Mouse (Mus musculus) liver, embryonic 14.5 days (tissue): Measurements from ENCODE around the gene Mmgt2. TPM values are rescaled to one million over a fixed set of nuclear protein-coding genes. Genes with fewer than 3 reads are reported as not detected.
A peak's percentile ranks its signal among the peaks of the same experiment; 100 is the strongest.

Experiments
- ATAC-seq: fragments of 200-750 bp; cut with Nextera tagmentation; 2 replicates; pipeline ENCODE4 v1.8.0; 2017; ENCODE audit warnings: moderate number of reproducible peaks, mild to moderate bottlenecking, moderate library complexity; ENCODE audit not compliant: insufficient read depth
- DNase-seq, 3 experiments: peaks; one replicate each; pipeline ENCODE4 v3.0.0-alpha.2; 2012 to 2013; ENCODE audit warnings: low read depth in 3 of 3, low spot score in 3 of 3
- H3K27ac ChIP-seq: fragments of 300-500 bp; sonication (generic); 2 replicates; pipeline ENCODE4 v1.5.1; 2014; ENCODE audit warnings: moderate library complexity, mild to moderate bottlenecking, control low read depth, inconsistent platforms
- H3K27me3 ChIP-seq: fragments of 300-500 bp; sonication (generic); 2 replicates; pipeline ENCODE4 v1.6.1; 2014; ENCODE audit warnings: mild to moderate bottlenecking, low read length, moderate library complexity; ENCODE audit not compliant: control insufficient read depth, insufficient read depth
- H3K36me3 ChIP-seq: fragments of 300-500 bp; sonication (generic); replicated peaks from 2 replicates; pipeline ENCODE4 v1.6.1; 2014; ENCODE audit warnings: low read depth; ENCODE audit not compliant: control insufficient read depth, insufficient read depth
- H3K4me1 ChIP-seq, 2 experiments: fragments of 200-500 bp in 1 of 2; fragments of 300-500 bp in 1 of 2; sonication (generic) in 1 of 2; replicated peaks; 2 replicates each; pipeline ENCODE4 v1.6.1; 2012 to 2014; ENCODE audit warnings: antibody characterized with exemption in 1 of 2, inconsistent platforms in 1 of 2, low read length in 1 of 2; ENCODE audit not compliant: control insufficient read depth in 2 of 2, insufficient read depth in 2 of 2
- H3K4me2 ChIP-seq: fragments of 300-500 bp; sonication (generic); 2 replicates; pipeline ENCODE4 v1.6.1; 2014; ENCODE audit warnings: low read depth, mild to moderate bottlenecking, control low read depth, moderate library complexity
- H3K4me3 ChIP-seq, 2 experiments: fragments of 200-500 bp in 1 of 2; fragments of 300-500 bp in 1 of 2; sonication (generic) in 1 of 2; 2 replicates each; pipeline ENCODE4 v1.5.1; 2012 to 2014; ENCODE audit warnings: low read depth in 2 of 2, low read length in 2 of 2, mild to moderate bottlenecking in 2 of 2, control low read depth in 1 of 2, inconsistent platforms in 1 of 2, moderate library complexity in 1 of 2; ENCODE audit not compliant: insufficient read depth in 1 of 2
- H3K9ac ChIP-seq: fragments of 300-500 bp; sonication (generic); replicated peaks from 2 replicates; pipeline ENCODE4 v1.6.1; 2014; ENCODE audit warnings: mild to moderate bottlenecking, control low read depth, moderate library complexity
- H3K9me3 ChIP-seq: fragments of 300-500 bp; sonication (generic); 2 replicates; pipeline ENCODE4 v1.6.1; 2016; ENCODE audit warnings: low read length, mixed read lengths; ENCODE audit not compliant: control insufficient read depth
- CTCF ChIP-seq: IDR thresholded peaks from 2 replicates; pipeline ENCODE4 v1.5.1; 2016; ENCODE audit warnings: antibody characterized with exemption, low read depth, control low read depth
- EP300 ChIP-seq: IDR thresholded peaks from 2 replicates; pipeline ENCODE4 v1.6.1; 2016; ENCODE audit warnings: antibody characterized with exemption, low read depth
- WGBS: fragments of 180-500 bp; shearing (Covaris S2); extraction: QIAGEN DNeasy Blood & Tissue Kit; methylation state at CpG from one replicate; pipeline ENCODE4 v1.1.7; 2014; ENCODE audit not compliant: insufficient replicate concordance; 5-methylcytosine and 5-hydroxymethylcytosine counted together
- polyA plus RNA-seq, 2 experiments: library from polyadenylated mRNA; depleted of rRNA in 1 of 2; stranded (reverse) in 1 of 2; unstranded in 1 of 2; fragments of >200 nt; fragmentation: Nextera tagmentation in 1 of 2; extraction: Ambion mirVana in 1 of 2; gene quantifications; 2 replicates each; pipeline versions ENCODE4 v1.2.1 to v1.2.3; 2012 to 2014

Gene Mmgt2
- polyA plus RNA-seq, 2 experiments: 8.1 to 8.8 TPM

DNA sequence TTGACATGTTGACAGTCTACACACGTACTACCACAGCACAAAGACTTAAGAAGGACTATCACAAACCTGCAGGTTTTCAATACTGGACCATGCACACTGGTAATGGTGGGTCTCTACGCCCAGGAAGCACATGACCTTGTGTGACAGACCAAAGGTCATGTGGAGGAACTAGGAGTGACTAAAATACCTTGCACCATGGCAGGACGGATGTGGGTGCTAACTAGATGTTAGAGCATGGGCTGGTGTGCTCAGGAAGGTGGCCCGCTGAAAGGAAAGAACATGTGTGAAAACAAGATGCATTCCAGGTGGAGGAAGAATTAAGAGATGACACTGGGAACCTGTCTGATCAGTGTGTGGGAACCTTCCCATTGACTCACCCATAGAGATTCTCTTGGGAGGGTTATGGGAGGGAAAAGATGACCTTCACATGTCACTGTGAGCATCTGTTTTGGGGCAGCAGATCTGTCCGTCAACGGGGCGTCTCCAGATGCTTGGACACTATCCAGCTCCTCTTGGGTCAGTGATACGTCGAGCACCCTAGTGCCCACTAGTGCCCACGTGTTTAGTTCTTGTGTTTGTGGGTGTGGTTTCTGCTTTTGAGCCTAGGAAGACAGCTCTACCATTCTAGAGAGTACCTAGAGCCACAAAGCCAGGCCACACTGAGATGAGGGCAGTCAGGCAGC, 4.6 kb upstream of the Mmgt2 start:
- DNase-seq: no peak
- Histone ChIP-seq H3K4me1 (peaks cover 3 to 27% of the 10 kb centered on the region in 2 experiments), H3K27ac (no peak overlapping the region), H3K27me3 (peaks cover 2% of the 10 kb centered on the region; the same call in 1 of the 2 replicates), H3K4me2 (no peak overlapping the region), H3K36me3 (no peaks in the 10 kb centered on the region), H3K9ac (no peak overlapping the region), H3K4me3 (no peak overlapping the region), H3K9me3 (no peaks in the 10 kb centered on the region)
- TF ChIP-seq EP300: no peak
- no peak for TF ChIP-seq CTCF
- 68% methylated on average over 10 of the region's 10 CpGs for WGBS
- no peak for ATAC-seq

- H3K9me3 ChIP-seq: no peaks in the 10 kb centered on the region
- no peak for TF ChIP-seq CTCF
- no peak for TF ChIP-seq EP300
- H3K9ac ChIP-seq: no peak overlapping the region
- H3K4me3 ChIP-seq: no peak overlapping the region
- ATAC-seq (no peak), DNase-seq (no peak)
- H3K27me3 ChIP-seq: peaks cover 2% of the 10 kb centered on the region; the same call in 1 of the 2 replicates
- no peak overlapping the region for H3K27ac ChIP-seq
- H3K36me3 ChIP-seq: no peaks in the 10 kb centered on the region
- 67% methylated on average over 5 of the region's 5 CpGs for whole genome bisulfite sequencing
- no peak overlapping the region for H3K4me2 ChIP-seq
- peaks cover 3 to 27% of the 10 kb centered on the region in 2 experiments for H3K4me1 ChIP-seq
Observed at GRCm38 (mm10) chr11:62644602-62645336, 3.7 kb upstream of the Mmgt2 start.

DNA sequence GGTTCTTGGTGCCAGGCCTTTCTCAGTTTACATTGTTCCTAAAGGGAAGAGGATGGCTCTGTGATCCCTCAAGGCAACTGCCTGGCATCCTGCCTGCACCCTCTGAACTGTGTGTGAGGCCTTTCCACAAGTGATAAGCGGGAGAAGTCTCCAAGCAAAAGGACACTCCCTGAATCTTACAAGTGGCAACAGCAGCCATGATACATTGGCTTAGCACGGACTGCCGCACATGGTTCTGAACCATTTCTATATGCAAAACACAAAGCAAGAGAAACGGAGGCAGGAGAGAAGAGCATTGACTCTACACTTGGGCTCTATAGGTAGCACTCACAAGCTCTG, 3.2 kb upstream of the Mmgt2 start:
- TF ChIP-seq EP300 (no peak), CTCF (no peak)
- H3K9me3 ChIP-seq: no peaks in the 10 kb centered on the region
- H3K4me2 ChIP-seq: no peak overlapping the region
- no peaks in the 10 kb centered on the region for H3K36me3 ChIP-seq
- H3K4me3 ChIP-seq: no peak overlapping the region
- DNase-seq: no peak
- no peak for ATAC-seq
- peaks cover 3 to 27% of the 10 kb centered on the region in 2 experiments for H3K4me1 ChIP-seq
- no peak overlapping the region for H3K27ac ChIP-seq
- WGBS: 75% methylated on average over 4 of the region's 4 CpGs
- H3K27me3 ChIP-seq: peaks cover 2% of the 10 kb centered on the region; the same call in 1 of the 2 replicates
- H3K9ac ChIP-seq: no peak overlapping the region

DNA sequence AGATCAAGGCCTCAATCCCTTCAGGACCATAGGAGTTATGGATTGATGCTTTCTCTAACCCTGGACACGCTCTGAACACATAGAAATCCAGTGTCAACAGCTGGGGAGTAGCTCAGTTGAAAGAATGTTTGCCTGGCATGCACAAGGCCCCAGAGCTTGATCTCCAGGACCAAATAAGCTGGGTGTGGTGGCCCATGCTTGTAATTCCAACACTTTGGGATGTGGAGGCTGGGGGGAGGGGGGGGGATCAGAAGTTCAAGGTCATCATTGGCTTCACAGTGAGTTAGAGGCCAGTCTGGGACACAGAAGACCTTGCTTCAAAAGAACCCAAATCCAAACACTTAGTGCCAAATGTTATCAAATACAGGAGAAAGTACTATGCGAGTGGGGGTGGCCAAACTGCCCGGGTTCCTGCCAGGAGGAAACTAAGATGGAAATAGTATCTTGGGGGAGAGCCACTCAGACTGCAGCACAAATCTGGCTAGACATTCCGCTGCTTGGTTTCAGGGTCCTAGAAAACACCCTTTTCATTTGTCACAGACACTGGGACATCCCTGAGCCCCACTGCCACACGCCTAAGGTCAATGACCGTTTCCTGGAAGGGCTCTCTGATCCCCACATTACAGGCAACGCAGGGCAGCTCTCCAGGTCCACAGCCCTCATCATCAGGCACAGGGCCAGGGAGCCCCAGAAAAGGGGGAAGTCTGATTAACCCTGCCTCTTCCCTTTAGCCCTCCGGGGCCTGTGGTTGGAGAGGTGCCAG, 2.6 kb upstream of the Mmgt2 start:
- no peak overlapping the region for H3K9ac ChIP-seq
- H3K4me1 ChIP-seq: peaks cover 3 to 27% of the 10 kb centered on the region in 2 experiments
- no peak overlapping the region for H3K4me2 ChIP-seq

DNA sequence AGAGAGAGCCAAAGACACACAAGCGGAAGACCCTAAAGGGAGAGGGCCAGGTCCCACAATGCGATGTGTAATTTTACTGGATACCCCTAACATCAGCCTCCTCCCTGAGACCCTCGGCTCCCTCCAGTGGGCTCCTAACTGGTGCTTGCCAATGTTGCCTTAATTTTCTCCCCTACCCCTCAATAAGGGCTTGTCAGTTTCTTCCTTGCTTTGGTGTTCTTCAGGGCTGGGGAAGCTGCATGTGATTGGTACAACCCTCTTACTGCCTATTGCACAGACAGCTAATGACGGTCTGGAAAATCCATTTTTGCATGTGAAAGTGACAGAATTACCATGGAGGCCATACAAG, 2.0 kb upstream of the Mmgt2 start:
- Histone ChIP-seq H3K9ac (no peak overlapping the region), H3K27me3 (peaks cover 2% of the 10 kb centered on the region; the same call in 1 of the 2 replicates), H3K4me1 (peaks cover 3 to 27% of the 10 kb centered on the region in 2 experiments), H3K4me3 (no peak overlapping the region), H3K4me2 (peak overlapping the region; percentile 74), H3K36me3 (no peaks in the 10 kb centered on the region), H3K27ac (no peak overlapping the region), H3K9me3 (no peaks in the 10 kb centered on the region)
- DNase-seq (no peak), ATAC-seq (no peak)
- no peak for TF ChIP-seq CTCF
- TF ChIP-seq EP300: no peak
- 27% methylated on average over 4 of the region's 4 CpGs for WGBS

More for the DNA sequence above, 2.6 kb upstream of the Mmgt2 start:
- TF ChIP-seq CTCF (no peak), EP300 (no peak)
- H3K36me3 ChIP-seq: no peaks in the 10 kb centered on the region
- no peak for DNase-seq
- ATAC-seq: no peak
- WGBS: 25% methylated on average over 8 of the region's 8 CpGs
- no peak overlapping the region for H3K27ac ChIP-seq
- H3K4me3 ChIP-seq: no peak overlapping the region
- H3K27me3 ChIP-seq: peaks cover 2% of the 10 kb centered on the region; the same call in 1 of the 2 replicates
- no peaks in the 10 kb centered on the region for H3K9me3 ChIP-seq
